Mouse (Mus musculus) lung, postnatal 10 days (tissue): ENCODE results near the gene Gjc1.

Source experiments
- DNase-seq: peaks from one replicate; pipeline ENCODE4 v3.0.0; 2021

Gene Gjc1

GRCm38 (mm10) chr11:102819021-102819782, at the start of gene Gjc1:
Gjc1 (minus strand) TSS chr11:102819700.
- peak; percentile 78 for DNase-seq

- peak; percentile 82 for DNase-seq
These were observed 44.8 kb upstream of the Gjc1 start for GRCm38 (mm10) chr11:102864272-102864671.

GRCm38 (mm10) chr11:102859933-102860332, 40.4 kb upstream of the Gjc1 start:
- no peak for DNase-seq

GRCm38 (mm10) chr11:102858951-102859350, 39.5 kb upstream of the Gjc1 start:
- no peak for DNase-seq

- no peak for DNase-seq
These were observed 36.4 kb upstream of the Gjc1 start for GRCm38 (mm10) chr11:102855941-102856340.

- no peak for DNase-seq
These were observed 34.3 kb upstream of the Gjc1 start for GRCm38 (mm10) chr11:102853760-102854159.

- DNase-seq, result peak; percentile 77
These were observed 32.4 kb upstream of the Gjc1 start for GRCm38 (mm10) chr11:102851883-102852282.

- no peak for DNase-seq
These were observed 26.4 kb upstream of the Gjc1 start for GRCm38 (mm10) chr11:102845926-102846325.

GRCm38 (mm10) chr11:102838616-102839150, 19.2 kb upstream of the Gjc1 start:
- no peak for DNase-seq

GRCm38 (mm10) chr11:102838126-102838525, 18.6 kb upstream of the Gjc1 start:
- peak; percentile 49 for DNase-seq

- DNase-seq, result no peak
These were observed 17.9 kb upstream of the Gjc1 start for GRCm38 (mm10) chr11:102837385-102837784.

GRCm38 (mm10) chr11:102836146-102836545, 16.6 kb upstream of the Gjc1 start:
- no peak for DNase-seq

- peak; percentile 31 for DNase-seq
These were observed 16.0 kb upstream of the Gjc1 start, which contains the start of gene Higd1b for GRCm38 (mm10) chr11:102835549-102835948. Higd1b (plus strand) TSS chr11:102835849.

GRCm38 (mm10) chr11:102834219-102834618, 14.7 kb upstream of the Gjc1 start:
- DNase-seq, result peak; percentile 49

GRCm38 (mm10) chr11:102832700-102833297, 13.3 kb upstream of the Gjc1 start:
- no peak for DNase-seq

GRCm38 (mm10) chr11:102830276-102830675, 10.8 kb upstream of the Gjc1 start:
- no peak for DNase-seq

- DNase-seq, result no peak
These were observed 7.6 kb upstream of the Gjc1 start for GRCm38 (mm10) chr11:102827097-102827496.

- no peak for DNase-seq
These were observed 7.0 kb upstream of the Gjc1 start for GRCm38 (mm10) chr11:102826476-102826875.

GRCm38 (mm10) chr11:102821231-102821630, 1.7 kb upstream of the Gjc1 start:
- DNase-seq, result no peak

GRCm38 (mm10) chr11:102820432-102820831, 932 bp upstream of the Gjc1 start:
- no peak for DNase-seq

- no peak for DNase-seq
These were observed 384 bp upstream of the Gjc1 start for GRCm38 (mm10) chr11:102819783-102820385.

- DNase-seq, result peak; percentile 47
These were observed 1.1 kb downstream of the Gjc1 start for GRCm38 (mm10) chr11:102818121-102819020.

- DNase-seq, result no peak
These were observed 4.6 kb downstream of the Gjc1 start for GRCm38 (mm10) chr11:102814881-102815280.
